Comparison of ENCODE assay signal across 13 mouse cellular contexts in the genomic region with DNA sequence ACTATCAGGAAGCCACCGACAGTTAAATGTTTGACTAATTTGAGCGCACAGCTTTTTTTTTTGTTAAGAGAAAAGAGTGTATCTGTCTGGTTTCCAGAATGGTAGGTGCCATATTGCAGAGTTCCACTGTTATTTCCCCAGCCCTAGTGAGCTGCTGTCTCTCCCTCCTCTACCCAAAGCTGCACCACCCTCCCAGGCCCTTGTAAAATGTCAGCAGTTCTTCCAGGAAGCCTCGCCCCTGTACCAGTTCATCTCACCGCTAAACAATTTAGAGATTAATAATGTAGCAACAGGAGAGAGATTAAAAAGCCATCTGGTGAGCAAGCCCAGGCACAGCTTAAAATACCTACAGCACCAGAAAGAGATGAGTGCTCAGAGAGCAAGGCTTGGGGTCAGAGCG.
A peak's percentile ranks its signal among the peaks of the same experiment; 100 is the strongest.
DNase-seq lines count a peak whose midpoint lies in the region; ATAC-seq lines count a peak whose summit lies in the region.
"Had no signal": no experiment of that assay in that cellular context is flagged by ENCODE, and none has a peak within 500 bp of the region (broad histone marks: within the 10 kb centered on the region; RNA-seq: fewer than 3 reads in every experiment).

No protein-coding gene starts in this region.

- no peaks in the 10 kb centered on the region for H3K9me3 ChIP-seq in embryonic facial prominence, embryonic 15.5 days (replicated peaks)
- H3K9me3 ChIP-seq: forebrain, embryonic 15.5 days; limb, embryonic 12.5 days; lung, embryonic 15.5 days had no signal

- no peaks in the 10 kb centered on the region for H3K36me3 ChIP-seq in embryonic facial prominence, embryonic 15.5 days
- H3K36me3 ChIP-seq: forebrain, embryonic 15.5 days; limb, embryonic 12.5 days; lung, embryonic 15.5 days had no signal

- H3K4me1 ChIP-seq in embryonic facial prominence, embryonic 15.5 days = 0 out of 2 replicates have a peak, but pooled peaks cover 3% of the 10 kb centered on the region
- H3K4me1 ChIP-seq: forebrain, embryonic 15.5 days; lung, embryonic 15.5 days had no signal

- H3K27ac ChIP-seq in embryonic facial prominence, embryonic 15.5 days (replicated peaks) = peak overlapping the region; percentile 34; the same call in 1 of the 2 replicates
- H3K27ac ChIP-seq: forebrain, embryonic 15.5 days; limb, embryonic 12.5 days; lung, embryonic 15.5 days had no signal

- H3K27me3 ChIP-seq in embryonic facial prominence, embryonic 15.5 days = no peaks in the 10 kb centered on the region
- H3K27me3 ChIP-seq: forebrain, embryonic 15.5 days; limb, embryonic 12.5 days; lung, embryonic 15.5 days had no signal

- no peak for ATAC-seq in embryonic facial prominence, embryonic 15.5 days (ENCODE audit: insufficient number of reproducible peaks, low FRiP score, low TSS enrichment, low read depth)
- ATAC-seq in megakaryocyte, adult 5-6 weeks (ENCODE audit: poor library complexity, severe bottlenecking) = no peak
- ATAC-seq: forebrain, embryonic 15.5 days had no signal

- peak; percentile 9 for DNase-seq in embryo, embryonic 10.5 days (ENCODE audit: low spot score)
- DNase-seq in embryo, embryonic 9.5 days (ENCODE audit: extremely low spot score) = no peak
- peak; percentile 43 for DNase-seq in layer of hippocampus, adult 11-12 months (ENCODE audit: low spot score)
- DNase-seq in layer of hippocampus, adult 9-10 months (ENCODE audit: low spot score) = no peak
- peak; percentile 53 to 56 for DNase-seq in layer of hippocampus, adult 8-10 months (ENCODE audit: low spot score in 2 of 2)
- DNase-seq in testis, postnatal 10 days (ENCODE audit: low spot score) = no peak
- DNase-seq: kidney, adult 11 months; kidney, postnatal 4 days had no signal

- no peak overlapping the region for H3K9ac ChIP-seq in embryonic facial prominence, embryonic 15.5 days
- H3K9ac ChIP-seq: forebrain, embryonic 15.5 days; limb, embryonic 12.5 days; lung, embryonic 15.5 days had no signal

- WGBS in embryonic facial prominence, embryonic 15.5 days = 66% methylated on average over 5 of the region's 5 CpGs

- no peak overlapping the region for H3K4me3 ChIP-seq in embryonic facial prominence, embryonic 15.5 days (replicated peaks)
- H3K4me3 ChIP-seq: forebrain, embryonic 15.5 days; limb, embryonic 12.5 days; lung, embryonic 15.5 days had no signal

- no peak overlapping the region for H3K4me2 ChIP-seq in embryonic facial prominence, embryonic 15.5 days (replicated peaks)
- H3K4me2 ChIP-seq: forebrain, embryonic 15.5 days; limb, embryonic 12.5 days; lung, embryonic 15.5 days had no signal

Comparison
In these comparisons a context has a peak if more than half of its experiments do, and no peak if none do; other contexts are left out.
1. DNase-seq: peak in embryo, embryonic 10.5 days (single experiment), layer of hippocampus, adult 11-12 months (single experiment) and layer of hippocampus, adult 8-10 months (2 of 2); none in embryo, embryonic 9.5 days (single experiment), layer of hippocampus, adult 9-10 months (single experiment) and testis, postnatal 10 days (single experiment).